16 mouse cellular contexts compared by ENCODE assay signal in genomic region chr19:46132577-46132976, GRCm38 (mm10). TPM values are rescaled to one million over a fixed set of nuclear protein-coding genes. Genes with fewer than 3 reads are reported as not detected.
"Had no signal": no experiment of that assay in that cellular context is flagged by ENCODE, and none has a peak within 500 bp of the region (broad histone marks: within the 10 kb centered on the region; RNA-seq: fewer than 3 reads in every experiment).

No protein-coding gene starts in this region.

- H3K9me3 ChIP-seq: limb, embryonic 13.5 days; midbrain, embryonic 12.5 days; neural tube, embryonic 15.5 days had no signal

- H3K9ac ChIP-seq: liver, embryonic 14.5 days; midbrain, embryonic 12.5 days; neural tube, embryonic 15.5 days had no signal

- H3K4me3 ChIP-seq: layer of hippocampus, adult 2 months had no signal

- H3K36me3 ChIP-seq: limb, embryonic 13.5 days; midbrain, embryonic 12.5 days; neural tube, embryonic 15.5 days had no signal

- H3K27ac ChIP-seq: layer of hippocampus, adult 2 months; limb, embryonic 13.5 days; liver, embryonic 14.5 days; midbrain, embryonic 12.5 days; neural tube, embryonic 15.5 days; stomach, postnatal 0 days had no signal

- DNase-seq: kidney, postnatal 10 days; kidney, postnatal 4 days; left cerebral cortex, postnatal 4 days; lung, adult 18-20 months; thymus, postnatal 4 days had no signal

RNA-seq across cellular contexts. Expression of gene Elovl3, which starts 0.9 kb away (rescaled TPM):
- total RNA-seq: layer of hippocampus, adult 2 months; layer of hippocampus, postnatal 10 days; left cerebral cortex, postnatal 10 days; left cerebral cortex, postnatal 4 days; megakaryocyte-erythroid progenitor cell, adult 5-6 weeks had no signal
- polyA plus RNA-seq: kidney, embryonic 14.5 days; stomach, postnatal 0 days had no signal

RNA-seq across cellular contexts. Expression of gene Pitx3, which starts 15.5 kb away (rescaled TPM):
- total RNA-seq: layer of hippocampus, adult 2 months; layer of hippocampus, postnatal 10 days; left cerebral cortex, postnatal 10 days; left cerebral cortex, postnatal 4 days; megakaryocyte-erythroid progenitor cell, adult 5-6 weeks had no signal
- polyA plus RNA-seq: kidney, embryonic 14.5 days; liver, embryonic 14.5 days; lung, embryonic 16.5 days had no signal
